Mouse (Mus musculus): ENCODE measurements around the gene Atp5l. TPM values are rescaled to one million over a fixed set of nuclear protein-coding genes. Genes with fewer than 3 reads are reported as not detected.
"Not testable (repeated sequence)": the region's sequence is repeated elsewhere in the genome, so short reads cannot be mapped to it uniquely, and the experiment has no call there.

Atp5l gene
- 773 TPM for polyA plus RNA-seq (2012; fragmentation: generic; extraction: Trizol)

DNA sequence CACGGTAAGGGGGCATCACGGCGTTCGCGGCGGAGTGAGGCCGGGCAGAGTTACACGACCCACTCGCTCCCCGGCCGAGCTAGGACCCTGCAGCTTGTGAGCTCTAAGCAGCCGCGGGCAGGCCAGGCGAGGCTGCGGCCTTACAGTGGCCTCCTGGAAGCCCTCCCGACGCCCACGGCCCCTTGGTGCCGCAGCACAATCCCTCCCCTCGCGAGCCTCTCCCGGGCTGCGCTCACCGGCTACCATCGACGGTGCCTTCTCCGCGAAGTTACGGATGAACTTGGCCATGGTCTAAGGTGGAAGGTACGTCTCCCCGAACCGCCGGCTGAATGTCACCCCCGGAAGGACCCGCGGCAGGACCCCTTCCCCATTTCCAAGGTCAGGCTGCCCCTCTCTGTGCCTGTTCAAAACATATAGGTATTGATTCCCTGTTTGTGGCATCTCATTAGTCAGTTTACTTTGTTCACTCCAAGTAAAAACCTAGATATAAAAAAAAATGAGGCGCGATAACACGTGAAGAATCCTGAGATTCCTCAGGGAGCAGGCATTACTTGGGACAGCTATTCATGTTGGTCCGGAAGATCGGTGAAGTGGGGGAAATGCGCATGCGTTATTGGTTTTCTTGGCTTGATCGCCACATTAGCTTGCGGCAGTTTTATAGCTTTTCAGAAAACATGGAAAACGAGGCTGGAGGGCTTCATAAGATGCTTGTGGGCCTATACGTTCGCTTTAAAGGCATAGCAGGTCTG, at the start of gene Atp5l:
Gene Atp5l, minus strand, starts transcription at position 369 of the 749 bp plus-strand sequence.
- no peak for TF ChIP-seq TCF3 (IDR thresholded peaks at IDR 0.05; ENCODE audit: insufficient read length, low read depth)
- TF ChIP-seq MYOD1 (IDR thresholded peaks at IDR 0.05; ENCODE audit: control insufficient read depth in 1 of 3, insufficient read length in 2 of 3, low read depth in 2 of 3) = no peak
- peak; percentile 99 for TF ChIP-seq MAX (IDR thresholded peaks at IDR 0.05; ENCODE audit: low read depth)
- TF ChIP-seq MYOG (IDR thresholded peaks at IDR 0.05; ENCODE audit: control insufficient read depth in 1 of 3, insufficient read depth in 1 of 3, insufficient read length in 2 of 3, low read depth in 2 of 3) = no peak
- TF ChIP-seq CEBPB (IDR thresholded peaks at IDR 0.05; ENCODE audit: insufficient read depth, poor library complexity, severe bottlenecking) = no peak
- no peak for TF ChIP-seq SRF (IDR thresholded peaks at IDR 0.05; ENCODE audit: control insufficient read depth, insufficient read length, low read depth)
- peak; percentile 59 for TF ChIP-seq POLR2A (IDR thresholded peaks at IDR 0.05; ENCODE audit: insufficient read length, low read depth)
- no peak for TF ChIP-seq REST (IDR thresholded peaks at IDR 0.05; ENCODE audit: insufficient read depth, insufficient read length)
- TF ChIP-seq POLR2AphosphoS2 (IDR thresholded peaks at IDR 0.05; ENCODE audit: insufficient read length, low read depth) = no peak
- TF ChIP-seq USF1 (IDR thresholded peaks at IDR 0.05; ENCODE audit: low read depth) = no peak
- no peak for TF ChIP-seq TCF12 (IDR thresholded peaks at IDR 0.05; ENCODE audit: insufficient read depth, poor library complexity, severe bottlenecking)
- TF ChIP-seq E2F4 (IDR thresholded peaks at IDR 0.05; ENCODE audit: insufficient read depth) = no peak
- peak within 1 kb of the TSS; percentile 64 for H3ac ChIP-seq (ENCODE audit: control insufficient read depth, insufficient read length)

DNA sequence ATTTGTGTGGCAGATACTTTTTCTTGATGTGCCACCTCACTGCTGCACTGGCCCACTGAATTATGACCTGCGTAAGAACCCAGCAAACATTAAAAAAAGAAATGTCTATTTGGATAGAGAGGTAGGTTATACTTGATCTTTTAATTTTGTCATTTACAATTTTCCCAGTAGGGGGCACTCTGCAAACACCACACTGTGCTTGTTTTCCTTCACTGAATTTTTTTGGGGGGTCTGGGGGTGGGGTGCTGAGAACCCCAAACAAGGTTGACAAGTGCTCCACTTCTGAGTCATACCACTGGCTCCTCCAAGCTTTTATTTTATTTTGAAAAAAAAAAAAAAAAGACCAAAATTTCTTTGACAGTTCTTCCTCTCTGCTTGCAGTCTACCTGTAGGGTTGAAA, 48.9 kb upstream of the Atp5l start:
- Histone ChIP-seq H3K27me3 (ENCODE audit: control insufficient read depth, insufficient read depth, insufficient read length) (peaks cover 29% of the 10 kb centered on the region), H3ac (ENCODE audit: control insufficient read depth, insufficient read length) (no peak overlapping the region), H3K4me2 (ENCODE audit: low read depth) (no peak overlapping the region), H3K36me3 (ENCODE audit: control insufficient read depth, insufficient read depth) (no peaks in the 10 kb centered on the region), H3K79me2 (ENCODE audit: control insufficient read depth, insufficient read depth) (peaks cover 8% of the 10 kb centered on the region), H3K4me3 (no peak overlapping the region)
- TF ChIP-seq REST (IDR thresholded peaks at IDR 0.05; ENCODE audit: insufficient read depth, insufficient read length) = no peak
- TF ChIP-seq POLR2A (IDR thresholded peaks at IDR 0.05; ENCODE audit: insufficient read length, low read depth) = no peak
- TF ChIP-seq MYOG (IDR thresholded peaks at IDR 0.05; ENCODE audit: control insufficient read depth in 1 of 3, insufficient read depth in 1 of 3, insufficient read length in 2 of 3, low read depth in 2 of 3) = no peak
- no peak for TF ChIP-seq TCF3 (IDR thresholded peaks at IDR 0.05; ENCODE audit: insufficient read length, low read depth)
- no peak for TF ChIP-seq MYOD1 (IDR thresholded peaks at IDR 0.05; ENCODE audit: control insufficient read depth in 1 of 3, insufficient read length in 2 of 3, low read depth in 2 of 3)
- TF ChIP-seq MAX (IDR thresholded peaks at IDR 0.05; ENCODE audit: low read depth) = no peak
- no peak for TF ChIP-seq E2F4 (IDR thresholded peaks at IDR 0.05; ENCODE audit: insufficient read depth)

More for the DNA sequence above, at the start of gene Atp5l:
- H3K4me2 ChIP-seq (ENCODE audit: low read depth) = peak within 1 kb of the TSS; percentile 82
- no peaks in the 10 kb centered on the region for H3K27me3 ChIP-seq (ENCODE audit: control insufficient read depth, insufficient read depth, insufficient read length)
- H3K79me2 ChIP-seq (ENCODE audit: control insufficient read depth, insufficient read depth) = peaks cover 50% of the 10 kb centered on the region
- H3K36me3 ChIP-seq (ENCODE audit: control insufficient read depth, insufficient read depth) = no peaks in the 10 kb centered on the region
- H3K4me3 ChIP-seq = peak within 1 kb of the TSS; percentile 90

DNA sequence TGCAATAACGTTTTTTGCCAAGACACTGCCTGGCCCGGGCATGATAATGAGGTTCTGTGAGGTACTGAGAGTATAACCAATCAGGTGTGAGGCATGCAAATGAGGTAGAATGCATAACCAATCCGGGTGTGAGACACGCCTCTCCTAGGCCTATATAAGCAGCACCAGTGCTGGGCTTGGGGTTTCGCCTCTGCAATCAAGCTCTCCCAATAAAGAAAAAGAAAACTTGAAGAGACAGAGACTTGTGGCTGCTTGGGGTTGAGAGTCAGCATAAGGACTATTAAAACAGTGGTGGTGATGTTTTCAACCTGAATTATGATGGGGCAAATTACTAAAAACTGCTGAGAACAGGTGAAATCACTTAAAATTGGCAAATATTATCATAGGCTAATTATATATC, 47.2 kb upstream of the Atp5l start:
- H3ac ChIP-seq (ENCODE audit: control insufficient read depth, insufficient read length); H3K4me2 ChIP-seq (ENCODE audit: low read depth); H3K4me3 ChIP-seq; H3K36me3 ChIP-seq (ENCODE audit: control insufficient read depth, insufficient read depth): not testable (repeated sequence)
- Histone ChIP-seq H3K27me3 (ENCODE audit: control insufficient read depth, insufficient read depth, insufficient read length) (peaks cover 12% of the 10 kb centered on the region), H3K79me2 (ENCODE audit: control insufficient read depth, insufficient read depth) (peaks cover 20% of the 10 kb centered on the region)

DNA sequence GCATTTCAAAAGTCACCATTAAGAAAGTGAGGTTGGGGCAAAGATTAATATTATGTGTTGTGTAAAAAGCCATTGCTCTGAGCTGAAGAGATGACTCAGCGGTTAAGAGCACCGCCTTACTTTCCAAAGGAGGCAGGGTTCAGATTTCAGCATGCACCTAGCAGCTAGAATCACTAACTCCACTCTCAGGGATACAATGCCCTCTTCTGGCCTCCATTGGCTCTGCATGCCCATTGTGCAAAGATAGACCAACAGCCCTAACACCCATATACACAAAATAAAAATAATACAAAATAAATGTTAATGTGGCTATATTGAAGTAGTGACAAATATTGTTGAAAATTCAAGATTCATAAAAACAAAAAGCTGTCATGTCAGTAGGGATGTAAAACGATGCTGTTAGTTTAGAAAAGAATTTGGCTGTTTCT, 46.3 kb upstream of the Atp5l start:
- H3K36me3 ChIP-seq (ENCODE audit: control insufficient read depth, insufficient read depth) = peaks cover 3% of the 10 kb centered on the region
- H3K4me2 ChIP-seq (ENCODE audit: low read depth) = peak overlapping the region; percentile 92
- H3K79me2 ChIP-seq (ENCODE audit: control insufficient read depth, insufficient read depth) = peaks cover 20% of the 10 kb centered on the region
- peaks cover 11% of the 10 kb centered on the region for H3K27me3 ChIP-seq (ENCODE audit: control insufficient read depth, insufficient read depth, insufficient read length)
- no peak overlapping the region for H3K4me3 ChIP-seq
- no peak for TF ChIP-seq POLR2AphosphoS2 (IDR thresholded peaks at IDR 0.05; ENCODE audit: insufficient read length, low read depth)
- no peak for TF ChIP-seq SRF (IDR thresholded peaks at IDR 0.05; ENCODE audit: control insufficient read depth, insufficient read length, low read depth)
- TF ChIP-seq MYOG (IDR thresholded peaks at IDR 0.05; ENCODE audit: control insufficient read depth in 1 of 3, insufficient read depth in 1 of 3, insufficient read length in 2 of 3, low read depth in 2 of 3) = no peak
- TF ChIP-seq MYOD1 (IDR thresholded peaks at IDR 0.05; ENCODE audit: control insufficient read depth in 1 of 3, insufficient read length in 2 of 3, low read depth in 2 of 3) = no peak
- TF ChIP-seq TCF3 (IDR thresholded peaks at IDR 0.05; ENCODE audit: insufficient read length, low read depth) = no peak
- no peak for TF ChIP-seq CEBPB (IDR thresholded peaks at IDR 0.05; ENCODE audit: insufficient read depth, poor library complexity, severe bottlenecking)
- no peak overlapping the region for H3ac ChIP-seq (ENCODE audit: control insufficient read depth, insufficient read length)

DNA sequence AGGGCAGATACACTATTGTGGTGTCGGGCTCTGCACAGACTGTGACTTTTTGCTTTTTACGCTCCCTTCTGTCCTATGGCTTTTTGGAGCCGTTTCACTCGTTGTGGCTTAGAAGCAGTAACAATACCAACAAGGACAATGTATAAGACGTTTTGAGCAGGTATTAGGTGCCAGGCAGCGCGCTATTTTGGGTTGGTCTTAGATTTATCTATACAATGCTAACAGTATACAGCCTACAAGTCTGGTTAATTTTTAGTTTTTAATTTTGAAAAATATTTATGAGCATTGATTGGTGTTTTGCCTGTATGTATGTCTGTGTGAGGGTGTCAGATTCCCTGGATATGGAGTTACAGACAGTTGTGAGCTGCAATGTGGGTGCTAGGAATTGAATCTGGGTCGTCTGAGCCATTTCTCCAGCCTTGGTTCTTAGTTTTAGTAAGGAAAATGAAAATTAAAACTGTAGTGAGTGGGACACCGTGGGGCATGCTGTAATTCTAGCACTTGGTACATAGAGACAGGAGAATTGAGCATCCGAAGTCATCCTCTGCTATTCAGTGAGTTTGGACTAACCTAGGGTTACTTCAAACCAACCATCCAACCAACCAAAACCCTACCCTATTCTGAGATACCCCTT, 45.4 kb upstream of the Atp5l start:
- peaks cover 10% of the 10 kb centered on the region for H3K27me3 ChIP-seq (ENCODE audit: control insufficient read depth, insufficient read depth, insufficient read length)
- H3K79me2 ChIP-seq (ENCODE audit: control insufficient read depth, insufficient read depth) = peaks cover 20% of the 10 kb centered on the region
- H3K36me3 ChIP-seq (ENCODE audit: control insufficient read depth, insufficient read depth) = peaks cover 3% of the 10 kb centered on the region
- peak overlapping the region; percentile 88 for H3K4me3 ChIP-seq
- TF ChIP-seq TCF3 (IDR thresholded peaks at IDR 0.05; ENCODE audit: insufficient read length, low read depth) (no peak), USF1 (IDR thresholded peaks at IDR 0.05; ENCODE audit: low read depth) (no peak), MYOD1 (IDR thresholded peaks at IDR 0.05; ENCODE audit: control insufficient read depth in 1 of 3, insufficient read length in 2 of 3, low read depth in 2 of 3) (no peak), SRF (IDR thresholded peaks at IDR 0.05; ENCODE audit: control insufficient read depth, insufficient read length, low read depth) (no peak), TCF12 (IDR thresholded peaks at IDR 0.05; ENCODE audit: insufficient read depth, poor library complexity, severe bottlenecking) (no peak), POLR2AphosphoS2 (IDR thresholded peaks at IDR 0.05; ENCODE audit: insufficient read length, low read depth) (no peak), REST (IDR thresholded peaks at IDR 0.05; ENCODE audit: insufficient read depth, insufficient read length) (no peak), MYOG (IDR thresholded peaks at IDR 0.05; ENCODE audit: control insufficient read depth in 1 of 3, insufficient read depth in 1 of 3, insufficient read length in 2 of 3, low read depth in 2 of 3) (no peak), MAX (IDR thresholded peaks at IDR 0.05; ENCODE audit: low read depth) (no peak)
- H3ac ChIP-seq (ENCODE audit: control insufficient read depth, insufficient read length) = peak overlapping the region; percentile 30
- H3K4me2 ChIP-seq (ENCODE audit: low read depth) = peak overlapping the region; percentile 92

All from myocyte (in vitro differentiated cells).